Mouse (Mus musculus) MEL (cell line): ENCODE measurements at regions not wholly inside any gene's neighbourhood (a gene's known extent, or its start where the extent isn't known, plus 50 kb on each side); places are given as distances from the start of the nearest gene placed in this dataset.

Experiments used
- CTCF ChIP-seq, 3 experiments: IDR thresholded peaks in 2 of 3; conservative IDR thresholded peaks in 1 of 3; 2 replicates each; pipeline ENCODE4 v1.5.1; 2011 to 2012; ENCODE audit warnings: low read length in 3 of 3, low read depth in 2 of 3, mild to moderate bottlenecking in 2 of 3, improper control_type of control experiment in 1 of 3, inconsistent platforms in 1 of 3, mixed read lengths in 1 of 3, moderate library complexity in 1 of 3; ENCODE audit not compliant: control insufficient read depth in 1 of 3, insufficient read depth in 1 of 3, poor library complexity in 1 of 3, severe bottlenecking in 1 of 3
- POLR2A ChIP-seq, 2 experiments: IDR thresholded peaks; 2 replicates each; pipeline ENCODE4 v1.6.1; 2011 to 2012; ENCODE audit warnings: low read length in 2 of 2, mild to moderate bottlenecking in 2 of 2, control low read depth in 1 of 2, improper control_type of control experiment in 1 of 2, low read depth in 1 of 2, moderate library complexity in 1 of 2; ENCODE audit not compliant: control insufficient read depth in 1 of 2, insufficient read depth in 1 of 2, poor library complexity in 1 of 2

GRCm38 (mm10) chr19:52448931-52449330 lies 184.8 kb downstream of the Ins1 start:
- TF ChIP-seq POLR2A (IDR thresholded peaks at IDR 0.05; ENCODE audit: control insufficient read depth in 1 of 2, insufficient read depth in 1 of 2, low read depth in 1 of 2, low read length in 2 of 2, poor library complexity in 1 of 2), result no peak
- no peak for TF ChIP-seq CTCF (IDR thresholded peaks at IDR 0.05 in 2 of 3, conservative IDR thresholded peaks at IDR 0.05 in 1 of 3; ENCODE audit: control insufficient read depth in 1 of 3, insufficient read depth in 1 of 3, low read depth in 2 of 3, low read length in 3 of 3, poor library complexity in 1 of 3, severe bottlenecking in 1 of 3)
